In genomic region chr9:65695646-65696045, GRCm38 (mm10) we compare ENCODE assay signal across 8 mouse cellular contexts. TPM values are rescaled to one million over a fixed set of nuclear protein-coding genes. Genes with fewer than 3 reads are reported as not detected.
DNase-seq lines count a peak whose midpoint lies in the region; ATAC-seq and TF ChIP-seq lines count a peak whose summit lies in the region.

No protein-coding gene starts in this region.

- no peak overlapping the region for H3K9ac ChIP-seq in stomach, embryonic 15.5 days

- H3K27me3 ChIP-seq in testis, adult 2 months (ENCODE audit: control insufficient read depth, insufficient read depth, low read length): no peaks in the 10 kb centered on the region
- H3K27me3 ChIP-seq in stomach, embryonic 15.5 days (replicated peaks): no peaks in the 10 kb centered on the region

- 56% methylated on average over 3 of the region's 3 CpGs for WGBS in stomach, embryonic 15.5 days

- no peak for TF ChIP-seq CTCF in testis, adult 2 months (IDR thresholded peaks at IDR 0.05; ENCODE audit: control insufficient read depth, insufficient read depth, insufficient replicate concordance, low read depth, low read length)

- no peak overlapping the region for H3K4me2 ChIP-seq in stomach, embryonic 15.5 days

- peak overlapping the region; percentile 52 for H3K4me3 ChIP-seq in testis, adult 2 months (ENCODE audit: control insufficient read depth, low read depth, low read length)
- H3K4me3 ChIP-seq in stomach, embryonic 15.5 days (replicated peaks): no peak overlapping the region

- TF ChIP-seq POLR2A in testis, adult 2 months (IDR thresholded peaks at IDR 0.05; ENCODE audit: control insufficient read depth, low read depth, low read length): no peak

- peak; percentile 21 for DNase-seq in embryo, embryonic 10 days (ENCODE audit: low spot score)
- DNase-seq in embryo, embryonic 10.5 days (ENCODE audit: low spot score): no peak
- DNase-seq in testis, postnatal 10 days (ENCODE audit: low spot score): no peak
- peak; percentile 75 to 79 for DNase-seq in heart, postnatal 10 days
- peak; percentile 68 to 88 for DNase-seq in left cerebral cortex, postnatal 14 days (ENCODE audit: low spot score in 2 of 2)
- DNase-seq in ovary, postnatal 14 days (ENCODE audit: low spot score): no peak

- ATAC-seq in stomach, embryonic 15.5 days (ENCODE audit: insufficient read depth, low FRiP score, low read depth): no peak

- H3K27ac ChIP-seq in testis, adult 2 months (ENCODE audit: control insufficient read depth, insufficient read depth, low read depth, low read length): peak overlapping the region; percentile 3
- H3K27ac ChIP-seq in stomach, embryonic 15.5 days: peak overlapping the region; percentile 57; the same call in 1 of the 2 replicates

- intact Hi-C loops in heart, postnatal 10 days (cut with DNase I): loop anchor here (1.0 to 10.0 kb wide), 3 partner anchors 134 to 309 kb away; no protein-coding TSS in a partner anchor
- intact Hi-C loops in left cerebral cortex, postnatal 14 days (cut with DNase I): loop anchor here (2.0 to 10.0 kb wide), 3 partner anchors 137 to 309 kb away; no protein-coding TSS in a partner anchor

- H3K4me1 ChIP-seq in testis, adult 2 months (ENCODE audit: control insufficient read depth, insufficient read depth, low read length): peaks cover 2% of the 10 kb centered on the region; the same call in 1 of the 2 replicates
- H3K4me1 ChIP-seq in stomach, embryonic 15.5 days: no peaks in the 10 kb centered on the region

- H3K36me3 ChIP-seq in testis, adult 2 months (ENCODE audit: control insufficient read depth, insufficient read depth, low read length): no peaks in the 10 kb centered on the region; the same call in 1 of the 2 replicates
- H3K36me3 ChIP-seq in stomach, embryonic 15.5 days: peaks cover 25% of the 10 kb centered on the region; the same call in 1 of the 2 replicates

- no peaks in the 10 kb centered on the region for H3K9me3 ChIP-seq in stomach, embryonic 15.5 days

RNA-seq across cellular contexts. Expression of gene Oaz2, which starts 27.8 kb away (rescaled TPM):
- 147 and 148 TPM in 2 replicates for polyA plus RNA-seq in testis, adult 2 months (2012; rRNA removed)
- total RNA-seq in heart, postnatal 10 days (2021): 100 to 1,000 TPM; 269 to 276 TPM
- 100 to 1,000 TPM; 240 to 243 TPM for total RNA-seq in left cerebral cortex, postnatal 14 days (2021)
- polyA plus RNA-seq in stomach, embryonic 15.5 days (2015; fragmentation: Nextera tagmentation; extraction: Ambion mirVana): 231 and 236 TPM in 2 replicates

Comparison
In these comparisons a context has a peak if more than half of its experiments do, and no peak if none do; other contexts are left out.
1. DNase-seq: peak in embryo, embryonic 10 days (single experiment), heart, postnatal 10 days (2 of 2) and left cerebral cortex, postnatal 14 days (2 of 2); none in embryo, embryonic 10.5 days (single experiment), testis, postnatal 10 days (single experiment) and ovary, postnatal 14 days (single experiment).